Mouse (Mus musculus) neural tube, embryonic 15.5 days (tissue): ENCODE measurements at regions not wholly inside any gene's neighbourhood (a gene's known extent, or its start where the extent isn't known, plus 50 kb on each side); places are given as distances from the start of the nearest gene placed in this dataset.
A peak's percentile ranks its signal among the peaks of the same experiment; 100 is the strongest.

Experiments
- ATAC-seq: fragments of 200-750 bp; cut with Nextera tagmentation; 2 replicates; pipeline ENCODE4 v1.8.0; 2017; ENCODE audit warnings: mild to moderate bottlenecking, moderate TSS enrichment, moderate library complexity; ENCODE audit not compliant: low FRiP score
- H3K27ac ChIP-seq: fragments of 300-500 bp; sonication (generic); replicated peaks from 2 replicates; pipeline ENCODE4 v1.5.1; 2015; ENCODE audit warnings: mild to moderate bottlenecking, inconsistent platforms
- H3K27me3 ChIP-seq: fragments of 300-500 bp; sonication (generic); replicated peaks from 2 replicates; pipeline ENCODE4 v1.6.1; 2015; ENCODE audit warnings: inconsistent platforms
- H3K36me3 ChIP-seq: fragments of 300-500 bp; sonication (generic); 2 replicates; pipeline ENCODE4 v1.6.1; 2015; ENCODE audit warnings: inconsistent platforms
- H3K4me1 ChIP-seq: fragments of 300-500 bp; sonication (generic); 2 replicates; pipeline ENCODE4 v1.6.1; 2015; ENCODE audit warnings: inconsistent platforms
- H3K4me2 ChIP-seq: fragments of 300-500 bp; sonication (generic); 2 replicates; pipeline ENCODE4 v1.6.1; 2015; ENCODE audit warnings: inconsistent platforms, mild to moderate bottlenecking, moderate library complexity
- H3K4me3 ChIP-seq: fragments of 300-500 bp; sonication (generic); replicated peaks from 2 replicates; pipeline ENCODE4 v1.5.1; 2015; ENCODE audit warnings: mild to moderate bottlenecking, inconsistent platforms
- H3K9ac ChIP-seq: fragments of 300-500 bp; sonication (generic); replicated peaks from 2 replicates; pipeline ENCODE4 v1.6.1; 2015; ENCODE audit warnings: mild to moderate bottlenecking, inconsistent platforms
- H3K9me3 ChIP-seq: fragments of 300-500 bp; sonication (generic); replicated peaks from 2 replicates; pipeline ENCODE4 v1.6.1; 2016; ENCODE audit warnings: inconsistent platforms
- WGBS: fragments of 180-500 bp; shearing (Covaris S2); methylation state at CpG from one replicate; pipeline ENCODE4 v1.1.7; 2015; ENCODE audit warnings: mixed read lengths; 5-methylcytosine and 5-hydroxymethylcytosine counted together

DNA sequence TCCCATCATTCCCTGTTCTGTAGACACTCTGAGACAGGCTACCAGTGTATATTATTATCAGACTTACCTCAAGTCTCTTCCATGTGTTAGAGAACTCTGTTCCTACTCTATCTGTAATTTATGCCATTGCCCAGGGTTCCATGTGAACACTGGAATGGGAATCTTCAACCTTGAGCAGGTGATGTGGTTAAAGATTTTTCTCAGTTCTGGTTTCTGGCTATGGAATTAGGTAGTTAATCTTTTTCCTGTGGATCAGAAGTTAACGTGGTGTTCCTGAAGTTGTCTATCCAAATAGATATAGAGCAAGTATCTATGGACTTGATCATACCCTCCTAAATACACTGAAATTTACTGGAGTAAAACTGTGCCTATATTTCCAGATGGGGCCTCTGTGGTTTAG is 339.4 kb upstream of the Mpdz start:
- no peak for ATAC-seq
- no peaks in the 10 kb centered on the region for H3K27me3 ChIP-seq
- H3K4me2 ChIP-seq: no peak overlapping the region
- H3K4me3 ChIP-seq: no peak overlapping the region
- no peaks in the 10 kb centered on the region for H3K9me3 ChIP-seq
- 83% methylated on average over 1 of the region's 1 CpGs for WGBS
- no peak overlapping the region for H3K27ac ChIP-seq
- H3K4me1 ChIP-seq: no peaks in the 10 kb centered on the region
- H3K36me3 ChIP-seq: no peaks in the 10 kb centered on the region
- H3K9ac ChIP-seq: no peak overlapping the region

DNA sequence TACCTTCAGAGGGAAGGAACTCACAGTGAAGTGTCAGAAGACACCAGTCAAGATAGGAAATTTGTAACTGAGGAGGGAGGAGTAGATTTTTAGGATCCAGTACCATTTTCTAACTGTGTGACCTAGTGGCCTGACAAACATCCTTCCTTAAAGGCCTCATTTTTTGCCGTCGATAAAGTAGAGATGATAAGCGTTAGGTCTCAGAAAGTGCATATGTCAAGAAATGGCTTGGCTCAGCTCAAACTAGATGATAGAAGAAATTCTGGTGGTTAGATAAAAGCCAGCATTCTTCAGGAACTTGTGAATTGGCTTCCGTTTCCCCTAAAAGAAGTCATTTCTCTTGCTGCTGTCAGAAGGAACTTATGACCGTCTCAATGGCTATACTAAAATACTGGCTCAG is 324.1 kb upstream of the Mpdz start:
- H3K4me1 ChIP-seq: peaks cover 22% of the 10 kb centered on the region
- ATAC-seq: no peak
- no peak overlapping the region for H3K4me2 ChIP-seq
- H3K27ac ChIP-seq: no peak overlapping the region
- H3K9ac ChIP-seq: no peak overlapping the region
- H3K9me3 ChIP-seq: no peaks in the 10 kb centered on the region
- no peaks in the 10 kb centered on the region for H3K36me3 ChIP-seq
- H3K27me3 ChIP-seq: no peaks in the 10 kb centered on the region
- WGBS: 87% methylated on average over 5 of the region's 5 CpGs
- no peak overlapping the region for H3K4me3 ChIP-seq

GRCm38 (mm10) chr4:81764026-81764867 is 321.6 kb upstream of the Mpdz start:
- Histone ChIP-seq H3K4me3 (no peak overlapping the region), H3K4me1 (peaks cover 22% of the 10 kb centered on the region), H3K27me3 (no peaks in the 10 kb centered on the region), H3K9me3 (no peaks in the 10 kb centered on the region), H3K9ac (no peak overlapping the region), H3K27ac (peak overlapping the region; percentile 34), H3K4me2 (peak overlapping the region; percentile 9; the same call in 1 of the 2 replicates), H3K36me3 (no peaks in the 10 kb centered on the region)
- 25% methylated on average over 11 of the region's 11 CpGs for WGBS
- ATAC-seq: peak; percentile 83

DNA sequence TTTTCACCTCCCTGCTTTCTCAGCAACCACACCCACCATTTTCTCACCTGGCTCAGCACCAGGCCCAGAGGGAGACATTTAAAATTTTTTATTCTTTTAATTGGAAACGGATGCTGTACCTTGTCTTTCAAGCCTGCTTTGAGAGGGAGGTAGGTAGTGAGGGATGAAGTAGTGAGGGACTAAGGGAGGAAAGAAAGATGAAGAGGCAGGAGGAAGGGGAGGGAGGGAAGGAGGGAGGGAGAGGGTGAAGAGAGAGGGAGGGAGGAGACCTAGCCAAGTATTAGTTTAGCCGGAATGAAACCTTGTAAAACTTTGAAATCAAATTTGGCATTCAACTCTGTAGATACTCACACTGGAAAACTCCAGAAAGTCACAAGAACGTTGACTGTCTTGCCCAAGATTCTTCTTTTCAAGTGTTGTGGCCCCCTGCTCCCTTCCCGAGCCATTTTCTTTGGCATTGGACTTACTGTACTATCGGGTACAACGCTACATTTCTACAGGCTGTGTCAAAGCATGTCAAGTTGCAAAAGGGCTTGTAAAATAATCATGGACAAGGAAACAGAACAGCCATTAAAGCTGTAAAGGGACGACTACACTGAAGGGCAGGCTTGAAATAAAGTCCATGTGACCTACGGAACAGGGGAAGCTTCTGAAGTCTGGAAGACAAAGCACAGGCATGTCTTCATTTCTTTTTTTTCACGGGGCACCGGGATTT is 320.9 kb upstream of the Mpdz start:
- Histone ChIP-seq H3K9ac (no peak overlapping the region), H3K4me3 (no peak overlapping the region), H3K4me2 (peak overlapping the region; percentile 9; the same call in 1 of the 2 replicates), H3K9me3 (no peaks in the 10 kb centered on the region), H3K4me1 (peaks cover 22% of the 10 kb centered on the region), H3K27me3 (no peaks in the 10 kb centered on the region), H3K27ac (peak overlapping the region; percentile 34), H3K36me3 (no peaks in the 10 kb centered on the region)
- ATAC-seq: no peak
- 32% methylated on average over 10 of the region's 10 CpGs for WGBS

DNA sequence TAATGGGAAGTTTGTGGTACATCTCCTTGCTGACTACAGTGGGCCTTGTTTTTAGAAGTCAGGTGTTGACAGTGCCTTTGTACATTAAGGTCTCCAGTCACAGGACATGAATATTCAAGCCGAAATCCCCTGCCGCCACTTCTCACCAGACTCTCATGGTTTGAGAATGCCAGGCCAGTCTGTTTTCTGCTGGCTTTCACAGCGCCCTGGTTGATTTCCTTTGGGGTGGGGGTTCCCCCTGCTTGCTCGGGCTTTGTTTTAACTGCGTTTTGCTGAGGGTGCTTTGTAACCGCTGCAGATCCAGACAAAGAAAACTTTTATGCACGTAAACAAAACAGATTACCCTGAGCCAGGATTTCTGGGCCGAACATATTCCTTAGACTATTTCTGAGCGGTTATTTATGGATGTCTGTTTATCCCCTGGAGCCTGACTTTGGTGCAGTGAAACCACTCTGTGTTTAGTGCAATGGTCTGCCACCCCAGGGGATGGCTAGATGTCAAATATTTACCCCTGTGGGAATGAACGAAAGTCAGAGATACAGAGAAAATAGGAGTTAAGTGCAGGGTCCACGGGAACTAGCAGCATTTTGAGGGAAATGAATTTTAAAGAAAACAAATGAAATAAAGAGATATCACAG is 320.1 kb upstream of the Mpdz start:
- H3K27ac ChIP-seq: peak overlapping the region; percentile 34
- 13% methylated on average over 11 of the region's 11 CpGs for WGBS

GRCm38 (mm10) chr4:81757905-81758304 is 315.3 kb upstream of the Mpdz start:
- H3K9me3 ChIP-seq: no peaks in the 10 kb centered on the region
- 0 out of 2 replicates have a peak overlapping the region, but pooled peaks have one; percentile 54 for H3K27ac ChIP-seq
- WGBS: 30% methylated on average over 1 of the region's 1 CpGs
- no peak overlapping the region for H3K9ac ChIP-seq
- peaks cover 9% of the 10 kb centered on the region for H3K4me1 ChIP-seq
- no peaks in the 10 kb centered on the region for H3K27me3 ChIP-seq
- H3K4me2 ChIP-seq: no peak overlapping the region
- ATAC-seq: no peak
- H3K4me3 ChIP-seq: no peak overlapping the region
- no peaks in the 10 kb centered on the region for H3K36me3 ChIP-seq

More for the DNA sequence above, 320.1 kb upstream of the Mpdz start:
- Histone ChIP-seq H3K9ac (no peak overlapping the region), H3K36me3 (no peaks in the 10 kb centered on the region), H3K4me2 (peak overlapping the region; percentile 1; the same call in 1 of the 2 replicates), H3K27me3 (no peaks in the 10 kb centered on the region), H3K4me1 (peaks cover 26% of the 10 kb centered on the region), H3K9me3 (no peaks in the 10 kb centered on the region), H3K4me3 (no peak overlapping the region)
- ATAC-seq: peak; percentile 56; the same call in 1 of the 2 replicates

- Histone ChIP-seq H3K9me3 (no peaks in the 10 kb centered on the region), H3K4me2 (peak overlapping the region; percentile 40), H3K27me3 (no peaks in the 10 kb centered on the region), H3K27ac (peak overlapping the region; percentile 81), H3K4me3 (no peak overlapping the region), H3K36me3 (no peaks in the 10 kb centered on the region), H3K4me1 (peaks cover 16% of the 10 kb centered on the region), H3K9ac (no peak overlapping the region)
- ATAC-seq: peak; percentile 82
- 9% methylated on average over 18 of the region's 18 CpGs for WGBS
These were observed 302.3 kb upstream of the Mpdz start for GRCm38 (mm10) chr4:81744629-81745509.

GRCm38 (mm10) chr4:81743978-81744628 is 301.5 kb upstream of the Mpdz start:
- Histone ChIP-seq H3K9ac (0 out of 2 replicates have a peak overlapping the region, but pooled peaks have one; percentile 5), H3K4me2 (peak overlapping the region; percentile 40), H3K27ac (peak overlapping the region; percentile 81), H3K4me3 (no peak overlapping the region), H3K4me1 (peaks cover 16% of the 10 kb centered on the region), H3K9me3 (no peaks in the 10 kb centered on the region), H3K36me3 (no peaks in the 10 kb centered on the region), H3K27me3 (no peaks in the 10 kb centered on the region)
- ATAC-seq: peak; percentile 92
- WGBS: 10% methylated on average over 8 of the region's 8 CpGs

DNA sequence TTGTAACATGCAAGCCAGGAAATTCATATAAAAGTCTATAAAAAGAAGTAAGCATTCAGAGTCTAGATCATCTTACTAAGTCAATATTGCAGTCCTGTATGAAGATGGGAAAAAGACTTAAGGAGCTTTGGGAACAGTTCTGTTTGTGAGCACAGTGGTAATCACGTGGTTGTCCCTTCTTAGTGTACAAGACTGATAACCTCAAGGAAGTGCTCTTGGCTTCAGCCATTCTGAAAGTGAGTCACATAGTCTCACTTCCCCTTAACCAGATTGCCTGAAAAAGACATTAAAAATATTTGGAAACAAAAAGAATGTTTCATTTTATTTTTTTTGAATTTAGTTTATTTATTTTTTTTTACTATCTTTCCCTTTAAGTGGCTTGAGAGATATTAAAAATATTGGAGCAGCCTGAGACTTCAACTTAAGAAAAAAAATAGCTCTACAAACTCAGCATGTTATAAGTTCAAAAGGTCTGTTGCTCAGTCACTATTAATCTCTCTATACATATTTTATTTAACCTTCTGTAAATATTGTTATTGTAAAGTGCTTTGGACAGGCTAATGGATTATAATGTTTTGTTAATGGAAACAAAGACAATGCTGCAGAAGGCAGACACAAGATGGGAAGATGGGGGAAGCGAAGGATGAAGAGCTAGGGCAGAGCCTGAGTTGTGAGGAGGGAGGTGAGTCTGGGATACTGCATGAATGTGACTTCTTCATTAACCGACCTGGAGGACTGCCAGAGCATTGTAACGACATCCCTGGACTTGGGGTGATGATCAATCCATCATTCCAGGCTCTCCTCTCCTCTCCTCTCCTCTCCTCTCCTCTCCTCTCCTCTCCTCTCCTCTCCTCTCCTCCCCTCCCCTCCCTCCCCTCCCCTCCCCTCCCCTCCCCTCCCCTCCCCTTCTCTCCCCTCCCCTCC is 300.2 kb upstream of the Mpdz start:
- H3K36me3 ChIP-seq: no peaks in the 10 kb centered on the region
- no peak overlapping the region for H3K9ac ChIP-seq
- peaks cover 16% of the 10 kb centered on the region for H3K4me1 ChIP-seq
- 45% methylated on average over 4 of the region's 4 CpGs for WGBS
- H3K9me3 ChIP-seq: no peaks in the 10 kb centered on the region
- no peak overlapping the region for H3K4me2 ChIP-seq
- H3K27me3 ChIP-seq: no peaks in the 10 kb centered on the region
- no peak overlapping the region for H3K27ac ChIP-seq
- no peak overlapping the region for H3K4me3 ChIP-seq
- ATAC-seq: no peak

GRCm38 (mm10) chr4:81734391-81734790 is 291.8 kb upstream of the Mpdz start:
- 92% methylated on average over 2 of the region's 2 CpGs for WGBS
- no peak overlapping the region for H3K4me3 ChIP-seq
- no peak for ATAC-seq

More at GRCm38 (mm10) chr4:81734391-81734790, 291.8 kb upstream of the Mpdz start:
- no peaks in the 10 kb centered on the region for H3K36me3 ChIP-seq
- H3K27me3 ChIP-seq: no peaks in the 10 kb centered on the region
- no peak overlapping the region for H3K9ac ChIP-seq
- no peak overlapping the region for H3K27ac ChIP-seq
- H3K9me3 ChIP-seq: no peaks in the 10 kb centered on the region
- H3K4me1 ChIP-seq: no peaks in the 10 kb centered on the region
- no peak overlapping the region for H3K4me2 ChIP-seq
